Mouse (Mus musculus): ENCODE results near the gene Zfp61. TPM values are rescaled to one million over a fixed set of nuclear protein-coding genes. Genes with fewer than 3 reads are reported as not detected.

Zfp61 gene
- polyA plus RNA-seq, 1 experiment from 2014 or later, result 7.1 TPM

DNA sequence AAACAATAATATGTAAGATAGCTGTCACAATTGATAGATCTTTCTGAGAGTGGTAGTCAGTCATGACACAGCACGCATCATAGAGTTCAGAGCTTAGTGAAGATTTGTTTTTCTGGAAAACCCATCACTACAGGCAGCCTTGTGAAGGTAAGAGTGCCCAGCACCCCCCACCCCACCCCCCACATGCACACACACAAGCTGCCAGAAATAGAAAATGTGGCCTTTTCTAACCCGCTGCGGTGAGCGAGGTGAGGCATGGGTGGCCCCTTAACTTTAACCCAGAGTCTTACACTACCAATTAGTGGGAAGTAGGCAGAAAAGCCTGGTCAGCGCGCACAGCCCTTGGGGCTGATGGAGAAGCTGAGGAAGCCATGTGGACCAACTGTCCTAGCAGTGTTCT lies 29.8 kb downstream of the Zfp61 start:
- WGBS (ENCODE audit: insufficient replicate concordance), result 84% methylated on average over 6 of the region's 6 CpGs
- ATAC-seq, result no peak

DNA sequence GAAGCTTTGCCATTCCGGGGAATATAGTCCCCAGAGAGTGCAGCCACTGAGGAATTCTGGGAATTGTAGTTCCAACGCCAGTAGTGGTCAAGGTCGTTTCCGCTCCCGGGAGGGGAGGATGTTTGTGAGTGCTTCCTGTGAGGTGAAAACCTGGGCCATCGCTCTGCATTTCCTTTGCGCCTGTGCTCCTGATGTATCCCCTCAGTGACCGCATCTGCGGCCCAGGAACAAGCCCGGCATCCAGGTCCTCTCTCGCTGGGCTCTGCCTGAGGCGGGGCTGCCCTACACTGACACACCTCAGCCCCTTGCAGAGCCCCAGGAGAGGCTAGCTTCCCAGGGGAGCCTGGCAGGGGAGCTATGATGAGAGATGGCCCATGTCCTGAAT lies 30.8 kb downstream of the Zfp61 start, which contains the start of gene Zfp93:
Zfp93 (plus strand) TSS at position 133 of the 385 bp plus-strand sequence.
- under 1% methylated on average over 12 of the region's 12 CpGs for WGBS (ENCODE audit: insufficient replicate concordance)
- peak within 1 kb of the TSS; percentile 79 for H3K4me2 ChIP-seq
- H3K27me3 ChIP-seq (replicated peaks), result no peaks in the 10 kb centered on the region
- peak within 1 kb of the TSS; percentile 66 for H3K9ac ChIP-seq
- no peaks in the 10 kb centered on the region for H3K9me3 ChIP-seq (replicated peaks)
- H3K36me3 ChIP-seq, result peaks cover 19% of the 10 kb centered on the region
- peaks cover 11% of the 10 kb centered on the region; the same call in 1 of the 2 replicates for H3K4me1 ChIP-seq
- ATAC-seq, result peak; percentile 90
- H3K27ac ChIP-seq, result peak within 1 kb of the TSS; percentile 60; the same call in 1 of the 2 replicates
- H3K4me3 ChIP-seq, result peak within 1 kb of the TSS; percentile 65

More for the DNA sequence above, 29.8 kb downstream of the Zfp61 start:
- H3K36me3 ChIP-seq, result peaks cover 25% of the 10 kb centered on the region
- no peaks in the 10 kb centered on the region for H3K9me3 ChIP-seq (replicated peaks)
- no peaks in the 10 kb centered on the region for H3K27me3 ChIP-seq (replicated peaks)
- no peak overlapping the region for H3K9ac ChIP-seq
- peaks cover 11% of the 10 kb centered on the region; the same call in 1 of the 2 replicates for H3K4me1 ChIP-seq
- H3K27ac ChIP-seq, result no peak overlapping the region
- 0 out of 2 replicates have a peak overlapping the region, but pooled peaks have one; percentile 10 for H3K4me2 ChIP-seq
- H3K4me3 ChIP-seq, result no peak overlapping the region

DNA sequence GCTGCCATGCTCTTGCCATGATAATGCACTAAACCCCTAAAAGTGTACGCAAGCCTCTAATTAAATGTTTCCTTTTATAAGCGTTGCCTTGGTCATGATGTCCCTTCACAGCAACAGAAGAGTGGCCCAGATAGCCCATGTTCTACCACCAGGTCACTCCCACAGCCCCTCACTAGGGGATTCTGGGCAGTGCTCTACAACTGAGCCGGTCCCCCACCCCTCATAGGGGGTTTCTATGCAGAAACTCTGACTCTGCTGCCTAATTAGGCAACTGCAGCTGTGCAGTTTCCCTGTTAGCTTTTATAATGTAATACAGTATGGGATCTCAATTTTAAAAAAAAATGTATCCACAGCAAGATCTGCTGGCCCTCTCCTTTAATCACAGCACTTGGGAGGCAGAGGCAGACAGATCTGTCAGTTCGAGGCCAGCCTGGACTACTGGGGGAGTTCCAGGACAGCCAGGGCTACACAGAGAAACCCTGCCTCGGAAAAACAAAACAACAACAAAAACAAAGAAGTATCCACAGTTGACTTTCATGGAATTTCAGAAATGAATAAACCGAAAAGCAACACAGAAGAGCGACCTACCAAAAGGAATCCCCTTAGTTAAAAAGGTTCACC lies 31.3 kb downstream of the Zfp61 start:
- H3K4me3 ChIP-seq, result peak overlapping the region; percentile 65
- no peak overlapping the region for H3K27ac ChIP-seq
- WGBS (ENCODE audit: insufficient replicate concordance), result 34% methylated on average over 7 of the region's 7 CpGs
- no peaks in the 10 kb centered on the region for H3K27me3 ChIP-seq (replicated peaks)
- no peaks in the 10 kb centered on the region for H3K9me3 ChIP-seq (replicated peaks)
- peaks cover 14% of the 10 kb centered on the region for H3K36me3 ChIP-seq
- peaks cover 11% of the 10 kb centered on the region; the same call in 1 of the 2 replicates for H3K4me1 ChIP-seq
- 0 out of 2 replicates have a peak, but pooled peaks have one; percentile 25 for ATAC-seq
- peak overlapping the region; percentile 79 for H3K4me2 ChIP-seq
- peak overlapping the region; percentile 66 for H3K9ac ChIP-seq

DNA sequence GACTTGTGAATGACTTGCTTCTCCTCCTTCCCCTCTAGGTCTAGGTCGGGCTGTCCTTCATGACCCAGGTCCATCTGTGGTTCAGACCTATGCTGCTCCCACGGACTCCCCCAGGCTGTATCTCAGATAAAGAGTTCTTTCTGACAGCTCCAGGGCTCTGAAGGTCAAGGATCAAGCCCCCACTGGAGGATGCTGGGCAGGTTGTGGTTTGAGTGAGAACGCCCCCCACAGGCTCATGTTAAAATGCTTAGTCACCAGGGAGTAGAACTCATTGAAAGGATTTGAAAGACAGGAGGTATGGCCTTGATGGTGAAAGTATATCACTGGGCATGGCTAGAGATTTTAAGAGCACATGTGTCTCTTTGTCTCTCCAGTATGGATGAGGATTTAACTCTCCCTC lies 31.8 kb downstream of the Zfp61 start:
- WGBS (ENCODE audit: insufficient replicate concordance), result 41% methylated on average over 3 of the region's 3 CpGs
- H3K4me3 ChIP-seq, result no peak overlapping the region

DNA sequence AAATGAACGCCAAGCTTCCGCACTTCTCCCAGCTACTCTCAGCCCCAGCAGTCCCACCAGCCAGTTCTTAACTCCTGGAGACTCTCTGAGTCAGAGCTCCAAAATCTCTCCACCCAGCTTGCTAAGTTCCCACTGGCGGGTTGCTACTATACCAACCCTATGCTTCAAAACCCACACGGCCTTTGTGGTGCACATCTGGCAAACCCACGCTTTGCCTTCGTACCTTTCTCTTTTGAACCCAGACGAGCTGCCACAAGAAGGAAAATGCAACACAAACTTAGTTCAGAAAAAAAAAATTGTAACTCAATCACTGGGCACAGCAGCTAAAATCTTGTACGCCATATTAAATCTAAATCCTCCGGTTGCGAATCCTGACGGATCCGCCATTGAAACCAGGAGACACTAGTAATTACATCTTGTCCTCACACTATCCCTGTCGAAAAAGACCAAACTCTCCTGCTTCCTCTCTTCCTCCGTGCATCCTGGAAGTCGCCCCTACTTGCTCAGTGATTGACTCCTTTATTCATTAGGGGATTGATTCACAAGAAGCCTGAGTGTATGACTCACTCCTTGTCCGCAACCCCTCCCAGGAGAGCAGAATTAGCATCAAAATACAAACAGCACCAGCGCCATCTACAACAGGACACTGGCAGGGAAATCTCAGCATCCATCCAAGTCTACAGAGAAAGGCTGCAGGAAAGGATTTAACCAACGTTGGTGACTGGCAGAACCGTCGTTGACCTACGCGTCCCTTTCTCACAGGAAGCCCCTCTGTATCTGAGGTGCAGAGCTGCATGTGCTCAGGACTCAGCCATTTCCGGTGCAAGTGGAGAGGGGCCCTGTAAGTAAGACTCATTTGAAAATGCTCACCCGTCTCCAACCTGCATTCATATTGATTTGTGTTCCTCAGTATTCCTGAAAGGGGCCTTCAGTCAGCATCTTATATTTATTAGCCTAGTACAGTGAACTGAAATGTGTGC lies 32.6 kb downstream of the Zfp61 start:
- Histone ChIP-seq H3K4me3 (no peak overlapping the region), H3K4me2 (no peak overlapping the region), H3K9ac (no peak overlapping the region), H3K9me3 (replicated peaks) (no peaks in the 10 kb centered on the region), H3K36me3 (peaks cover 1% of the 10 kb centered on the region; the same call in 1 of the 2 replicates), H3K4me1 (peaks cover 11% of the 10 kb centered on the region; the same call in 1 of the 2 replicates), H3K27ac (no peak overlapping the region), H3K27me3 (replicated peaks) (no peaks in the 10 kb centered on the region)
- 66% methylated on average over 24 of the region's 24 CpGs for WGBS (ENCODE audit: insufficient replicate concordance)
- no peak for ATAC-seq

More for the DNA sequence above, 31.8 kb downstream of the Zfp61 start:
- Histone ChIP-seq H3K27ac (no peak overlapping the region), H3K9ac (no peak overlapping the region), H3K4me1 (peaks cover 11% of the 10 kb centered on the region; the same call in 1 of the 2 replicates), H3K27me3 (replicated peaks) (no peaks in the 10 kb centered on the region), H3K4me2 (peak overlapping the region; percentile 79; the same call in 1 of the 2 replicates), H3K36me3 (peaks cover 9% of the 10 kb centered on the region; the same call in 1 of the 2 replicates), H3K9me3 (replicated peaks) (no peaks in the 10 kb centered on the region)
- no peak for ATAC-seq

- no peak for ATAC-seq
- H3K9ac ChIP-seq, result no peak overlapping the region
- H3K4me1 ChIP-seq, result peaks cover 4% of the 10 kb centered on the region; the same call in 1 of the 2 replicates
- peaks cover 7% of the 10 kb centered on the region for H3K36me3 ChIP-seq
- H3K9me3 ChIP-seq (replicated peaks), result no peaks in the 10 kb centered on the region
- no peaks in the 10 kb centered on the region for H3K27me3 ChIP-seq (replicated peaks)
- no peak overlapping the region for H3K4me2 ChIP-seq
- no peak overlapping the region for H3K4me3 ChIP-seq
- H3K27ac ChIP-seq, result no peak overlapping the region
- 72% methylated on average over 4 of the region's 4 CpGs for WGBS (ENCODE audit: insufficient replicate concordance)
Measured at GRCm38 (mm10) chr7:24260000-24260312, 41.1 kb downstream of the Zfp61 start.

- no peak for ATAC-seq
- H3K27me3 ChIP-seq (replicated peaks), result no peaks in the 10 kb centered on the region
- peaks cover 7% of the 10 kb centered on the region for H3K36me3 ChIP-seq
- H3K4me2 ChIP-seq, result no peak overlapping the region
- peaks cover 8% of the 10 kb centered on the region for H3K4me1 ChIP-seq
- H3K9me3 ChIP-seq (replicated peaks), result no peaks in the 10 kb centered on the region
- no peak overlapping the region for H3K4me3 ChIP-seq
- 70% methylated on average over 13 of the region's 13 CpGs for WGBS (ENCODE audit: insufficient replicate concordance)
- H3K9ac ChIP-seq, result no peak overlapping the region
- no peak overlapping the region for H3K27ac ChIP-seq
Measured at GRCm38 (mm10) chr7:24259306-24259999, 41.6 kb downstream of the Zfp61 start.

- WGBS (ENCODE audit: insufficient replicate concordance), result 19% methylated on average over 21 of the region's 21 CpGs
- no peak within 1 kb of the TSS for H3K27ac ChIP-seq
- peak; percentile 81 for ATAC-seq
Measured at GRCm38 (mm10) chr7:24254633-24255474, 46.2 kb downstream of the Zfp61 start, which contains the start of gene Zfp108. Zfp108 (plus strand) TSS chr7:24254794.

DNA sequence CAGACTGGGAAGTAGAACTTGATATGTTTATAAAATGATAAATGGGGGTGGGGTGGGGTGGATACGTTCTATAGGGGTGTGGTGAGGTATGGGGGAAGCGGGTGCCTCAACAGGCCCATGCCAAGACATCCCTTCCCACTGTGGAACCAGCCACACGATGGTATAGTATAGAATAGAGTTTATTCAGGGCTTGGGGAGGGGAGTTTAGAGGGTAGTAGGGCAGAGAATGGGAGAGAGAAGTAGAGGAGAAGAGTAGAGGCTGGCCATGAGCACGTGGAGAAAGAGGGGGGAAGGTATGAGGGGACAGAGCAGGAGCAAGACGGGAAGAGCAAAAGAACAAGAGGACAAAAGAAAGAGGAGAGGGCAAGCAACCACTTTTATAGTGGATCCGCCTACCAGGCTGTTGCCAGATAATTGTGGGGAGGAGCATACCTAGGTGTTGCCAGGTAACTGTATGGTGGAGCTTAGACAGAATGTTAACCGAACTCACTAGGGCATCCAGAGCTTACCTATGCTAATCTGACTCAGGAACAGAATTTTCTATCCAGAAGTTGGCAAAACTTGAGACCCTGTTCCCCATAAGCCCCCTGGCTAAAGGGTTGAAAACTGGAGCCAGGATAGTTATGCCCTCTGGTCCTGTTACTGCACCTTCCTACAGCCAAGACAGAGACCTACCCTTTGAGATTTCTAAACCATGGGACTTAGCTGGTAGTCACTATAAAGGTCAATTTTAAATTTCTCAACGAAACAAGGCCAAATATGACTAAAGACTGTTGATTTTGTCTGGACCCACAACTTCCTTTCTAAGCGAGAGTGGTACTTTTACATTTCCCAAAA lies 47.0 kb downstream of the Zfp61 start:
- Histone ChIP-seq H3K36me3 (no peaks in the 10 kb centered on the region), H3K4me1 (peaks cover 13% of the 10 kb centered on the region), H3K27ac (no peak overlapping the region), H3K9me3 (replicated peaks) (no peaks in the 10 kb centered on the region), H3K4me3 (peak overlapping the region; percentile 57; the same call in 1 of the 2 replicates), H3K9ac (no peak overlapping the region), H3K4me2 (peak overlapping the region; percentile 66), H3K27me3 (replicated peaks) (no peaks in the 10 kb centered on the region)
- WGBS (ENCODE audit: insufficient replicate concordance), result 64% methylated on average over 9 of the region's 9 CpGs
- ATAC-seq, result peak; percentile 10; the same call in 1 of the 2 replicates

More at GRCm38 (mm10) chr7:24254633-24255474, 46.2 kb downstream of the Zfp61 start, which contains the start of gene Zfp108:
- H3K9ac ChIP-seq, result peak within 1 kb of the TSS; percentile 61
- H3K27me3 ChIP-seq (replicated peaks), result no peaks in the 10 kb centered on the region
- H3K4me1 ChIP-seq, result peaks cover 13% of the 10 kb centered on the region
- peak within 1 kb of the TSS; percentile 57 for H3K4me3 ChIP-seq
- peaks cover 2% of the 10 kb centered on the region; the same call in 1 of the 2 replicates for H3K36me3 ChIP-seq
- peak within 1 kb of the TSS; percentile 66 for H3K4me2 ChIP-seq
- H3K9me3 ChIP-seq (replicated peaks), result no peaks in the 10 kb centered on the region
